Mouse (Mus musculus): ENCODE measurements around the gene Wdr83os.

DNA sequence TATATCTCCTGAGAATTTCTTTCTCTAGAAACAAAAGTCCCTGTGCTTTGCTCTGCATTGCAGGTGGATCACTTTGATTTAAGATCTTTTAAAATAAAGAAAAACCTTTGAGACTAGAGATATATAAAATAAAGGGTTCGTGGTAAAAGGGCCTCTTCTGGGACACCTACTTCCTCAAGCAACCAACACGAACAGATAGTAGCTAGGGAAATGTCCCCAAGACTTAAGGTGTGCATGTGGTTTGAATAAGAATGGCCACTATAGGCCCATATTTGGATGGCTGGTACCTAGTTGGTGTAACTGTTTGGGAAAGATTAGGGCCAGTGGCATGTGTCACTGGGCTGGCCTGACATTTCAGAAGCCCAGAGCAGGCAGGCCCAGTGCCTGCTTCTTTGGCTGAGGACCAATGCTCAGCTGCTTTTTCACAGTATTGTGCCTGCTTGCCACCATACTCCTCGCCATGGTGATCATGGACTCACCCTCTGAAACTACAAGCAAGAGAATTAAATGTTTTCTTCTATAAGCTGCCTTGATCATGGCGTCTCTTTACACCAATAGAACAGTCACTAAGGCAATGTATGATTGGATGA is 19.6 kb downstream of the Wdr83os start:
- TF ChIP-seq POLR2A (IDR thresholded peaks at IDR 0.05; ENCODE audit: low read depth, low read length): no peak
- TF ChIP-seq CTCF (IDR thresholded peaks at IDR 0.05; ENCODE audit: extremely low read depth, insufficient read length, insufficient replicate concordance, low read depth, low read length): no peak

Measured in small intestine, adult 2 months (tissue).